Mouse (Mus musculus): Measurements from ENCODE around the gene Scyl1. TPM values are rescaled to one million over a fixed set of nuclear protein-coding genes. Genes with fewer than 3 reads are reported as not detected.
A peak's percentile ranks its signal among the peaks of the same experiment; 100 is the strongest.

Gene Scyl1
- polyA plus RNA-seq, 1 experiment = 158 TPM

- WGBS = 45% methylated on average over 7 of the region's 7 CpGs
- DNase-seq = peak in 1 of 2 experiments; percentile 41
- H3K27ac ChIP-seq (ENCODE audit: insufficient read depth, low read length) = no peak overlapping the region
- H3K4me3 ChIP-seq (replicated peaks; ENCODE audit: insufficient read depth, low read depth, low read length) = no peak overlapping the region
- TF ChIP-seq CTCF (IDR thresholded peaks at IDR 0.05; ENCODE audit: borderline replicate concordance, insufficient read depth, low read depth, low read length) (peak; percentile 72), POLR2A (IDR thresholded peaks at IDR 0.05; ENCODE audit: borderline replicate concordance, insufficient read depth, low read length) (no peak)
- H3K27me3 ChIP-seq (ENCODE audit: control insufficient read depth, insufficient read depth, low read length) = no peaks in the 10 kb centered on the region
- H3K4me1 ChIP-seq (ENCODE audit: control insufficient read depth, insufficient read depth, low read length) = no peaks in the 10 kb centered on the region
Measured at GRCm38 (mm10) chr19:5780203-5780602, 9.0 kb upstream of the Scyl1 start.

- H3K4me1 ChIP-seq (ENCODE audit: control insufficient read depth, insufficient read depth, low read length) = no peaks in the 10 kb centered on the region
- H3K27me3 ChIP-seq (ENCODE audit: control insufficient read depth, insufficient read depth, low read length) = no peaks in the 10 kb centered on the region
- DNase-seq = no peak
- WGBS = 76% methylated on average over 8 of the region's 8 CpGs
- no peak overlapping the region for H3K4me3 ChIP-seq (replicated peaks; ENCODE audit: insufficient read depth, low read depth, low read length)
- no peak overlapping the region for H3K27ac ChIP-seq (ENCODE audit: insufficient read depth, low read length)
- TF ChIP-seq POLR2A (IDR thresholded peaks at IDR 0.05; ENCODE audit: borderline replicate concordance, insufficient read depth, low read length) (no peak), CTCF (IDR thresholded peaks at IDR 0.05; ENCODE audit: borderline replicate concordance, insufficient read depth, low read depth, low read length) (no peak)
Measured at GRCm38 (mm10) chr19:5778312-5778711, 7.1 kb upstream of the Scyl1 start.

GRCm38 (mm10) chr19:5777387-5778032 is 6.3 kb upstream of the Scyl1 start:
- Histone ChIP-seq H3K4me1 (ENCODE audit: control insufficient read depth, insufficient read depth, low read length) (no peaks in the 10 kb centered on the region), H3K4me3 (replicated peaks; ENCODE audit: insufficient read depth, low read depth, low read length) (no peak overlapping the region), H3K27ac (ENCODE audit: insufficient read depth, low read length) (no peak overlapping the region), H3K27me3 (ENCODE audit: control insufficient read depth, insufficient read depth, low read length) (no peaks in the 10 kb centered on the region)
- 83% methylated on average over 9 of the region's 9 CpGs for WGBS
- no peak for DNase-seq
- TF ChIP-seq CTCF (IDR thresholded peaks at IDR 0.05; ENCODE audit: borderline replicate concordance, insufficient read depth, low read depth, low read length) = no peak
- TF ChIP-seq POLR2A (IDR thresholded peaks at IDR 0.05; ENCODE audit: borderline replicate concordance, insufficient read depth, low read length) = no peak

- H3K27me3 ChIP-seq (ENCODE audit: control insufficient read depth, insufficient read depth, low read length) = no peaks in the 10 kb centered on the region
- TF ChIP-seq POLR2A (IDR thresholded peaks at IDR 0.05; ENCODE audit: borderline replicate concordance, insufficient read depth, low read length) (no peak), CTCF (IDR thresholded peaks at IDR 0.05; ENCODE audit: borderline replicate concordance, insufficient read depth, low read depth, low read length) (no peak)
- H3K4me3 ChIP-seq (replicated peaks; ENCODE audit: insufficient read depth, low read depth, low read length) = peak overlapping the region; percentile 96
- WGBS = 17% methylated on average over 9 of the region's 9 CpGs
- peak overlapping the region; percentile 84 for H3K27ac ChIP-seq (ENCODE audit: insufficient read depth, low read length)
- no peak for DNase-seq
- peaks cover 20% of the 10 kb centered on the region for H3K4me1 ChIP-seq (ENCODE audit: control insufficient read depth, insufficient read depth, low read length)
Measured at GRCm38 (mm10) chr19:5770311-5770710, 908 bp downstream of the Scyl1 start.

- Histone ChIP-seq H3K27ac (ENCODE audit: insufficient read depth, low read length) (no peak overlapping the region), H3K4me1 (ENCODE audit: control insufficient read depth, insufficient read depth, low read length) (peaks cover 20% of the 10 kb centered on the region), H3K4me3 (replicated peaks; ENCODE audit: insufficient read depth, low read depth, low read length) (no peak overlapping the region), H3K27me3 (ENCODE audit: control insufficient read depth, insufficient read depth, low read length) (no peaks in the 10 kb centered on the region)
- 62% methylated on average over 4 of the region's 4 CpGs for WGBS
- DNase-seq = no peak
- TF ChIP-seq POLR2A (IDR thresholded peaks at IDR 0.05; ENCODE audit: borderline replicate concordance, insufficient read depth, low read length) (no peak), CTCF (IDR thresholded peaks at IDR 0.05; ENCODE audit: borderline replicate concordance, insufficient read depth, low read depth, low read length) (no peak)
Measured at GRCm38 (mm10) chr19:5767271-5767670, 3.9 kb downstream of the Scyl1 start.

- TF ChIP-seq CTCF (IDR thresholded peaks at IDR 0.05; ENCODE audit: borderline replicate concordance, insufficient read depth, low read depth, low read length) (no peak), POLR2A (IDR thresholded peaks at IDR 0.05; ENCODE audit: borderline replicate concordance, insufficient read depth, low read length) (no peak)
- Histone ChIP-seq H3K27ac (ENCODE audit: insufficient read depth, low read length) (no peak overlapping the region), H3K4me3 (replicated peaks; ENCODE audit: insufficient read depth, low read depth, low read length) (no peak overlapping the region), H3K27me3 (ENCODE audit: control insufficient read depth, insufficient read depth, low read length) (no peaks in the 10 kb centered on the region), H3K4me1 (ENCODE audit: control insufficient read depth, insufficient read depth, low read length) (peaks cover 17% of the 10 kb centered on the region)
- 87% methylated on average over 6 of the region's 6 CpGs for WGBS
- no peak for DNase-seq
Measured at GRCm38 (mm10) chr19:5763163-5763562, 8.1 kb downstream of the Scyl1 start.

- H3K4me1 ChIP-seq (ENCODE audit: control insufficient read depth, insufficient read depth, low read length) = peaks cover 22% of the 10 kb centered on the region
- no peak overlapping the region for H3K4me3 ChIP-seq (replicated peaks; ENCODE audit: insufficient read depth, low read depth, low read length)
- TF ChIP-seq POLR2A (IDR thresholded peaks at IDR 0.05; ENCODE audit: borderline replicate concordance, insufficient read depth, low read length) (no peak), CTCF (IDR thresholded peaks at IDR 0.05; ENCODE audit: borderline replicate concordance, insufficient read depth, low read depth, low read length) (no peak)
- DNase-seq = no peak
- no peak overlapping the region; the same call in 1 of the 2 replicates for H3K27ac ChIP-seq (ENCODE audit: insufficient read depth, low read length)
- 28% methylated on average over 14 of the region's 14 CpGs for WGBS
- no peaks in the 10 kb centered on the region for H3K27me3 ChIP-seq (ENCODE audit: control insufficient read depth, insufficient read depth, low read length)
Measured at GRCm38 (mm10) chr19:5758878-5759403, 12.3 kb downstream of the Scyl1 start.

GRCm38 (mm10) chr19:5756991-5757636 is 14.1 kb downstream of the Scyl1 start:
- TF ChIP-seq CTCF (IDR thresholded peaks at IDR 0.05; ENCODE audit: borderline replicate concordance, insufficient read depth, low read depth, low read length) = no peak
- TF ChIP-seq POLR2A (IDR thresholded peaks at IDR 0.05; ENCODE audit: borderline replicate concordance, insufficient read depth, low read length) = no peak
- Histone ChIP-seq H3K27me3 (ENCODE audit: control insufficient read depth, insufficient read depth, low read length) (no peaks in the 10 kb centered on the region), H3K4me3 (replicated peaks; ENCODE audit: insufficient read depth, low read depth, low read length) (no peak overlapping the region)

More at GRCm38 (mm10) chr19:5756991-5757636, 14.1 kb downstream of the Scyl1 start:
- Histone ChIP-seq H3K4me1 (ENCODE audit: control insufficient read depth, insufficient read depth, low read length) (peaks cover 22% of the 10 kb centered on the region), H3K27ac (ENCODE audit: insufficient read depth, low read length) (no peak overlapping the region)
- DNase-seq = peak in 1 of 2 experiments; percentile 47
- 46% methylated on average over 36 of the region's 36 CpGs for WGBS
